Mouse (Mus musculus): ENCODE measurements around the gene Diablo.
"Not testable (repeated sequence)": the region's sequence is repeated elsewhere in the genome, so short reads cannot be mapped to it uniquely, and the experiment has no call there.

The Diablo gene

GRCm38 (mm10) chr5:123523692-123524392, at the start of gene Diablo:
Gene Diablo (minus strand): TSS chr5:123524176.
- DNase-seq (ENCODE audit: low spot score): peak; percentile 99

- no peak for DNase-seq (ENCODE audit: low spot score)
These were observed 49.4 kb upstream of the Diablo start for GRCm38 (mm10) chr5:123573362-123573761.

- peak; percentile 95 for DNase-seq (ENCODE audit: low spot score)
These were observed 48.6 kb upstream of the Diablo start, which contains the start of gene Vps33a for GRCm38 (mm10) chr5:123572357-123573186. Gene Vps33a (minus strand): TSS chr5:123573038.

- no peak for DNase-seq (ENCODE audit: low spot score)
These were observed 37.2 kb upstream of the Diablo start for GRCm38 (mm10) chr5:123561128-123561527.

- no peak for DNase-seq (ENCODE audit: low spot score)
These were observed 35.6 kb upstream of the Diablo start for GRCm38 (mm10) chr5:123559588-123559987.

GRCm38 (mm10) chr5:123556451-123556850, 32.5 kb upstream of the Diablo start:
- no peak for DNase-seq (ENCODE audit: low spot score)

- no peak for DNase-seq (ENCODE audit: low spot score)
These were observed 31.7 kb upstream of the Diablo start for GRCm38 (mm10) chr5:123555693-123556092.

GRCm38 (mm10) chr5:123533801-123534200, 9.8 kb upstream of the Diablo start:
- DNase-seq (ENCODE audit: low spot score): no peak

- DNase-seq (ENCODE audit: low spot score): no peak
These were observed 6.1 kb upstream of the Diablo start for GRCm38 (mm10) chr5:123530056-123530455.

- DNase-seq (ENCODE audit: low spot score): no peak
These were observed 4.7 kb upstream of the Diablo start for GRCm38 (mm10) chr5:123528641-123529040.

GRCm38 (mm10) chr5:123525916-123526495, 2.0 kb upstream of the Diablo start:
- DNase-seq (ENCODE audit: low spot score): no peak

- DNase-seq (ENCODE audit: low spot score): no peak
These were observed 1.3 kb upstream of the Diablo start, which contains the start of gene Gm49027 for GRCm38 (mm10) chr5:123525281-123525680. Gene Gm49027 (minus strand): TSS chr5:123525488.

- no peak for DNase-seq (ENCODE audit: low spot score)
These were observed 396 bp upstream of the Diablo start for GRCm38 (mm10) chr5:123524393-123524750.

- DNase-seq (ENCODE audit: low spot score): no peak
These were observed 1.8 kb downstream of the Diablo start for GRCm38 (mm10) chr5:123522166-123522565.

- DNase-seq (ENCODE audit: low spot score): no peak
These were observed 2.4 kb downstream of the Diablo start for GRCm38 (mm10) chr5:123521621-123522020.

- DNase-seq (ENCODE audit: low spot score): no peak
These were observed 3.3 kb downstream of the Diablo start for GRCm38 (mm10) chr5:123520666-123521065.

- no peak for DNase-seq (ENCODE audit: low spot score)
These were observed 9.1 kb downstream of the Diablo start for GRCm38 (mm10) chr5:123514871-123515270.

- DNase-seq (ENCODE audit: low spot score): no peak
These were observed 11.9 kb downstream of the Diablo start for GRCm38 (mm10) chr5:123512102-123512501.

GRCm38 (mm10) chr5:123511426-123511825, 12.6 kb downstream of the Diablo start:
- DNase-seq (ENCODE audit: low spot score): not testable (repeated sequence)

- DNase-seq (ENCODE audit: low spot score): no peak
These were observed 13.8 kb downstream of the Diablo start, which contains the start of gene B3gnt4 for GRCm38 (mm10) chr5:123510160-123510559. Gene B3gnt4 (plus strand): TSS chr5:123510460.

GRCm38 (mm10) chr5:123508921-123509320, 15.1 kb downstream of the Diablo start:
- DNase-seq (ENCODE audit: low spot score): no peak

GRCm38 (mm10) chr5:123507936-123508723, 15.8 kb downstream of the Diablo start:
- DNase-seq (ENCODE audit: low spot score): peak; percentile 56

Measured in spleen, adult 12 weeks (tissue).